Mouse (Mus musculus) testis, adult 2 months (tissue): Measurements from ENCODE around the gene Aplp2.

Source experiments
- CTCF ChIP-seq: fragments of 200-500 bp; IDR thresholded peaks from 2 replicates; pipeline ENCODE4 v1.5.1; 2012; ENCODE audit warnings: low read depth, mild to moderate bottlenecking, inconsistent platforms, low read length, moderate library complexity; ENCODE audit not compliant: control insufficient read depth, insufficient read depth, insufficient replicate concordance
- POLR2A ChIP-seq: fragments of 200-500 bp; IDR thresholded peaks from 2 replicates; pipeline ENCODE4 v1.6.1; 2012; ENCODE audit warnings: low read depth, mild to moderate bottlenecking, inconsistent platforms, low read length, moderate library complexity; ENCODE audit not compliant: control insufficient read depth

DNA sequence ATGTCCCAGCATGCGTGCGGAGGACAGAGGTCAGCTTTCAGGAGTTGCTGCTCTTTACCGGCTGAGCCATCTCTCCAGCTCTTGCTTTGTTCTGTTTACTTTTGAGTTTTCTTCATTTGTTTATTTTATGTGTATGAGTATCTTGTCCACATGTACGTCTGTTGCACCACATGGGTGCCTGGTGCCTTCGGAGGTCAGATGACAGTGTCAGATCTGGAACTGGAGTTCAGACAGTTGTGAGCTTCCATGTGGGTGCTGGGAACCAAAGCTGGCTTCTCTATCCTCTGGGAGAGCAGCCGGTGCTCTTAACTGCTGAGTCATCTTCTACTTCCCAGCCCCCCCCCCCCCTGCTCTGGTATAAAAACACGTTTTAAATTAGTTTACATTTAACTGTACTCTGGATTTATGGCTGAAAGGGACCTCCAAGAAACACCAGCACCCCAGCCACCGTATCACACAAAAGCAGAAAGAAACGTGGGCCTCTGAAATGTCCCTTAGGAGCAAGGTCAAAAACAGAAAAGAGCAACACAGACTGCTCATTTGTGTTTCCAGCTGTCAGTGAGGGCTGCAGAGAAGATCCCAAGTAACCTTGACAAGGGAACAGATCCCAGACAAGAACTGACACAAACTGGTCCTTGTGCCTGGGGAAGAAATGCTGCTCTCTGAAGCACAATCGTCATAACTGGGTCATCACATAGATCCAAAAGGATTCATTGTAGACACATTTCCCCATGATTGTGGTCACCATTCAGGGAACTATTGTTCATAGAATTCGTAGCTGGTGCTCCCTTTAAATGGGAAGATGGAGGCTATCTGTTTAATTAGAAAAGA is 42.5 kb upstream of the Aplp2 start:
- TF ChIP-seq POLR2A (no peak), CTCF (no peak)
